Mouse (Mus musculus) heart, postnatal 0 days (tissue): ENCODE results near the gene Zbtb16. TPM values are rescaled to one million over a fixed set of nuclear protein-coding genes. Genes with fewer than 3 reads are reported as not detected.

Source experiments
- ATAC-seq: fragments of 200-750 bp; cut with Nextera tagmentation; 2 replicates; pipeline ENCODE4 v1.8.0; 2017; ENCODE audit warnings: low read depth, moderate number of reproducible peaks, moderate library complexity; ENCODE audit not compliant: insufficient read depth
- DNase-seq: peaks from one replicate; pipeline ENCODE4 v3.0.0-alpha.2; 2016; ENCODE audit warnings: low spot score
- H3K27ac ChIP-seq: fragments of 300-500 bp; sonication (generic); 2 replicates; pipeline ENCODE4 v1.5.1; 2014; ENCODE audit warnings: low read depth, mild to moderate bottlenecking
- H3K27me3 ChIP-seq: fragments of 300-500 bp; sonication (generic); 2 replicates; pipeline ENCODE4 v1.6.1; 2014; ENCODE audit warnings: low read length, mixed read lengths; ENCODE audit not compliant: control insufficient read depth, insufficient read depth
- H3K36me3 ChIP-seq: fragments of 300-500 bp; sonication (generic); replicated peaks from 2 replicates; pipeline ENCODE4 v1.6.1; 2014; ENCODE audit warnings: low read length, mixed read lengths; ENCODE audit not compliant: control insufficient read depth, insufficient read depth
- H3K4me1 ChIP-seq: fragments of 300-500 bp; sonication (generic); 2 replicates; pipeline ENCODE4 v1.6.1; 2014; ENCODE audit warnings: antibody characterized with exemption; ENCODE audit not compliant: control insufficient read depth, insufficient read depth
- H3K4me2 ChIP-seq: fragments of 300-500 bp; sonication (generic); 2 replicates; pipeline ENCODE4 v1.6.1; 2014; ENCODE audit warnings: low read depth, mild to moderate bottlenecking, low read length, moderate library complexity
- H3K4me3 ChIP-seq: fragments of 300-500 bp; sonication (generic); 2 replicates; pipeline ENCODE4 v1.5.1; 2014; ENCODE audit warnings: low read depth, low read length
- H3K9ac ChIP-seq: fragments of 300-500 bp; sonication (generic); replicated peaks from 2 replicates; pipeline ENCODE4 v1.6.1; 2014; ENCODE audit warnings: low read depth, low read length, mixed read lengths
- H3K9me3 ChIP-seq: fragments of 300-500 bp; sonication (generic); replicated peaks from 2 replicates; pipeline ENCODE4 v1.6.1; 2016; ENCODE audit warnings: low read length; ENCODE audit not compliant: control insufficient read depth
- CTCF ChIP-seq: IDR thresholded peaks from 2 replicates; pipeline ENCODE4 v1.5.1; 2016; ENCODE audit warnings: antibody characterized with exemption, control low read depth, low read depth
- EP300 ChIP-seq: IDR thresholded peaks from 2 replicates; pipeline ENCODE4 v1.6.1; 2016; ENCODE audit warnings: antibody characterized with exemption, low read depth
- WGBS: fragments of 180-500 bp; shearing (Covaris S2); extraction: QIAGEN DNeasy Blood & Tissue Kit; methylation state at CpG from one replicate; pipeline ENCODE4 v1.1.7; 2014; 5-methylcytosine and 5-hydroxymethylcytosine counted together
- polyA plus RNA-seq: library from polyadenylated mRNA; unstranded; fragments of >200 nt; fragmentation: Nextera tagmentation; extraction: Ambion mirVana; gene quantifications from 2 replicates; pipeline ENCODE4 v1.2.1, GENCODE M21; 2015
- total RNA-seq: library from RNA; depleted of rRNA; stranded (reverse); fragments of >200 nt; gene quantifications from 2 replicates; pipeline ENCODE4 v1.2.3, GENCODE M21; 2014; ENCODE audit warnings: low replicate concordance

The Zbtb16 gene
- total and polyA plus RNA-seq, 2 experiments from 2014 or later = 5.0 to 54.7 TPM

DNA sequence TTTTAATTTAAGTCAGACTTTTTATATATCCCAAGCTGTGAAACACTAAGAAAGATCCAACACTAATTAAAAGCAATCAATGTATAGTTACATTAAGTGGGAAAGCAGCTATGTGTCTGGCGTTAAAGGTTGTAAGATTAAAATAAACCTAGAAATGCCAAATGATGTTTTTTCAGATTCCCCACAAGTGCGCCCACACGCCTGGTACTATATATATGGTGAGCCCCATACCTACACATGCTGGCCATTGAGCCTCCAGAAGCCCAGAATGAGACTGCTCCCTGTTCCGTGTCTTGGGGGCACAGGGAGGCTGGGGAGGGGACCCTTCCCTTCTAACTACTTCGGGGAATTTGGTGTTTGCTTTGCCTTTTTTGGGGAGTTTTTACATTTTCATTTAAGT is 34.7 kb downstream of the Zbtb16 start:
- 95% methylated on average over 5 of the region's 5 CpGs for WGBS
- H3K4me3 ChIP-seq = no peak overlapping the region
- ATAC-seq (no peak), DNase-seq (no peak)
- H3K9me3 ChIP-seq = no peaks in the 10 kb centered on the region
- H3K27me3 ChIP-seq = no peaks in the 10 kb centered on the region
- 0 out of 2 replicates have a peak, but pooled peaks cover 10% of the 10 kb centered on the region for H3K4me1 ChIP-seq
- TF ChIP-seq CTCF (no peak), EP300 (no peak)
- H3K27ac ChIP-seq = no peak overlapping the region
- no peak overlapping the region for H3K9ac ChIP-seq
- peaks cover 14% of the 10 kb centered on the region; the same call in 1 of the 2 replicates for H3K36me3 ChIP-seq
- no peak overlapping the region for H3K4me2 ChIP-seq

DNA sequence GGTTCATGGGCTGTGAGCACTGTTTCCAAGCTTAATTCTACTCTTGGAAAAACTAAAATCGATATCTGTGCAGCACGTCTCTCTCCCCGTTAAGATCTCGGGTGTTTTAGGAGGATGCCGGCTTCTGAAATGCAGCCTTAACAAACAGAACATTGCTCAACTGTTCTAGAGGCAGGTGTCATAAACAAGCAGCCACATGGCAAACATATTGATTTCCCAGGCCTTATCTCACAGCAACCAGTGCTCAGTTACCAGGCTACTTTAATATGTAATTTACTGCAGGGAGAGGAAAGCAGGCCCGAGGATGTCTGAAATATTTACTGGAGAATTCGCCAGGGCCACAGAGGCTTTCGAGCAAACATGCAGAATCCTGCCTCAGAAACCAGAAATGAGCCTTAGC is 35.4 kb downstream of the Zbtb16 start:
- 83% methylated on average over 8 of the region's 8 CpGs for WGBS
- no peaks in the 10 kb centered on the region for H3K9me3 ChIP-seq
- no peaks in the 10 kb centered on the region for H3K27me3 ChIP-seq
- H3K27ac ChIP-seq = no peak overlapping the region
- peaks cover 14% of the 10 kb centered on the region; the same call in 1 of the 2 replicates for H3K4me1 ChIP-seq
- no peak overlapping the region for H3K9ac ChIP-seq
- no peak overlapping the region for H3K4me3 ChIP-seq
- peaks cover 14% of the 10 kb centered on the region; the same call in 1 of the 2 replicates for H3K36me3 ChIP-seq
- TF ChIP-seq EP300 (no peak), CTCF (no peak)
- ATAC-seq (no peak), DNase-seq (no peak)
- H3K4me2 ChIP-seq = no peak overlapping the region

DNA sequence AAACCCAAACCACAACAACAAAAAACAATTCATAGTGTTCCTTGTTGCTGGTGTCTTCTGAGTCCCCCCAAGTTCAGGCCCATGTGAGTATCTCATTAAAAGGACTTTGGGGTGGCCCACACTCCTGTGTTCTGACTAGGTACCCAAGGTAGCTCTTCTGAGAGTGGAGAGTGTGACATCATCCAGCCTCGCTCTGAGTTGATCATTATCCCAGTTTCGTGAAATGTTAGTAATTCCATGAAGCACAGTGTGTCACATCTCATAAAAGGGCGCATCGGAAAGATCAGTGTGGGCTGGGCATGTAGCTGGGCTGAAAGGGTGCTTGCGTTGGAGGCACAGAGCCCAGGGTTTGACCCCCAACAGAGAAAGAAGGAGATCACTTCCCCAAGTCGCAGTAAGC is 38.0 kb downstream of the Zbtb16 start:
- no peak for DNase-seq
- H3K27me3 ChIP-seq = no peaks in the 10 kb centered on the region
- TF ChIP-seq EP300 (no peak), CTCF (no peak)

DNA sequence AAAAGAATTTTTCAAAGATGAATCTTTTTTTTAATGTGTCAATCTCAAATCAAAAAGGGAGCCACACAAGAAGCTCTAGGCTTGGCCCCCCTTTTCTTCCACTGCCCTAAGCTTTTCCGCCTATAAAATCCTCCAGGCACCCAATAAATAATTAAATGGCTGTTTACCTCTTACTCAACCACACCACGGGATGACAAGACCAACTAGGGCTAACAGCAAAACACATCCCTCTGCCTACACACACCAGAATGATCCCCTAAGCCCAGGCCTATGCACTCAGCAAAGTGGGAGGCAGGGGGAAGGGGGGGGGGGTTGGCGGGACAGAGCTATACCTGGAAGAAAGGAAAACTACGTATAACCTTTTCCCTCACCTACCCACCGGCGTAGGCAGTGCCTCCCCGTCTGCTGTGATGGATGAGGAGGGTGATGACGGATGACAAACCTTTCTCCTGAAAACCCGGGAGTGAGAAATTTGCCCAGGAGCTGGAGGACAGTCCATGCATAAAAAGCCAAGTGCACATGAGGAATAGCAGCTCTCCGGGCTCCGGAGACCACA is 39.7 kb downstream of the Zbtb16 start:
- H3K27me3 ChIP-seq = no peaks in the 10 kb centered on the region
- no peak for TF ChIP-seq EP300
- no peak overlapping the region for H3K4me2 ChIP-seq
- DNase-seq = no peak
- no peak overlapping the region for H3K4me3 ChIP-seq
- WGBS = 64% methylated on average over 11 of the region's 11 CpGs
- no peak overlapping the region for H3K27ac ChIP-seq
- peaks cover 12% of the 10 kb centered on the region; the same call in 1 of the 2 replicates for H3K36me3 ChIP-seq
- peaks cover 20% of the 10 kb centered on the region; the same call in 1 of the 2 replicates for H3K4me1 ChIP-seq
- ATAC-seq = no peak
- H3K9ac ChIP-seq = no peak overlapping the region
- no peaks in the 10 kb centered on the region for H3K9me3 ChIP-seq

More for the DNA sequence above, 38.0 kb downstream of the Zbtb16 start:
- no peaks in the 10 kb centered on the region for H3K9me3 ChIP-seq
- ATAC-seq = no peak
- H3K27ac ChIP-seq = no peak overlapping the region
- H3K9ac ChIP-seq = no peak overlapping the region
- H3K4me2 ChIP-seq = no peak overlapping the region
- H3K4me1 ChIP-seq = peaks cover 20% of the 10 kb centered on the region; the same call in 1 of the 2 replicates
- no peak overlapping the region for H3K4me3 ChIP-seq
- H3K36me3 ChIP-seq = peaks cover 12% of the 10 kb centered on the region; the same call in 1 of the 2 replicates
- WGBS = 84% methylated on average over 6 of the region's 6 CpGs

DNA sequence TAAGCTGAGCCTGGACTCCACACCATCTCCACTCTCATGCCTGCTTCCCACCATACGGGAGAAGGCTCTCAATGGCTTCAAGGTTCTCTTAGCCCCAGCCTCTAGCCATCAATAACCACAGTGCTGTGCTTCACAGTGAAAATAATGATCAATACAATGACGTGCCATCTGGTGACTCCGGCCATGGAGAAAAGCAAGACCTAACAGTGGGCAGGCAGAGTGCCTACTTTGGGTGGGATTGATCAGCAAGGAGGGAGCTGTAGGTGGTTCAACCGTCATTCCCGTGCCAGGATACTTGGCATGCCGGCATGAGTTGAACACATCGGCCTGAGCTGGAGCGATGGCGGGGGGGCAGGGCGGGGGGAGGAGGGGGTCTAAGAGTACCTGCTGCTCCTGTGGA is 40.3 kb downstream of the Zbtb16 start:
- Histone ChIP-seq H3K4me1 (peaks cover 20% of the 10 kb centered on the region; the same call in 1 of the 2 replicates), H3K9me3 (no peaks in the 10 kb centered on the region), H3K27me3 (no peaks in the 10 kb centered on the region), H3K4me2 (no peak overlapping the region), H3K9ac (no peak overlapping the region), H3K4me3 (no peak overlapping the region), H3K27ac (no peak overlapping the region), H3K36me3 (peaks cover 12% of the 10 kb centered on the region; the same call in 1 of the 2 replicates)
- TF ChIP-seq CTCF (no peak), EP300 (no peak)
- DNase-seq (no peak), ATAC-seq (no peak)
- 66% methylated on average over 10 of the region's 10 CpGs for WGBS

DNA sequence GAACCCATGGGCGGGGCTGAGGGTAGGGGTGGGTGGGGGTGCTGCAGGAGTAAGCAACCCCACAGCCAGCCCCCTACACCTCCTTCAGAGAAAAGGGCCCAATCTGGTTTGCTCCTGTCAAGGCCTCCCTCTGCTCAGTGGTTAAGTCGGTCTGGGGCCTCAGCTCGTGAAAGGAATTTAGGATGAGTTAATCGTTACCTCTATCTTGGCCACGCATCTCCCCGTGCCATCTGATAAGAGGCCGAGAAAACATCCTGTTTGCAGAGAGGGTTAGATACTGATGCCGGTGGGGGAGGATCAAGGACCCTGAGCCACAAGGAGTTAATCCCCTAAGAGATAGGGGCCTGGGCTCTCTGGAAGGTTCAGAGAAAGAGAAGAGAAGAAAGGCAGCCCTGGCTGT is 40.9 kb downstream of the Zbtb16 start:
- ATAC-seq = no peak
- Histone ChIP-seq H3K4me1 (peaks cover 20% of the 10 kb centered on the region; the same call in 1 of the 2 replicates), H3K36me3 (peaks cover 12% of the 10 kb centered on the region; the same call in 1 of the 2 replicates), H3K27ac (no peak overlapping the region), H3K9ac (no peak overlapping the region), H3K27me3 (no peaks in the 10 kb centered on the region), H3K4me3 (no peak overlapping the region), H3K4me2 (no peak overlapping the region), H3K9me3 (no peaks in the 10 kb centered on the region)
- no peak for DNase-seq
- TF ChIP-seq CTCF = no peak
- TF ChIP-seq EP300 = no peak
- WGBS = 35% methylated on average over 8 of the region's 8 CpGs
